Mouse (Mus musculus) heart, embryonic 16.5 days (tissue): Measurements from ENCODE around the gene Cfap99. TPM values are rescaled to one million over a fixed set of nuclear protein-coding genes. Genes with fewer than 3 reads are reported as not detected.

Experiments
- ATAC-seq: fragments of 200-750 bp; cut with Nextera tagmentation; replicated peaks from 2 replicates; pipeline ENCODE4 v1.8.0; 2017; ENCODE audit warnings: moderate number of reproducible peaks; ENCODE audit not compliant: insufficient read depth, low FRiP score; ENCODE audit errors: extremely low read depth
- H3K27ac ChIP-seq: fragments of 300-500 bp; sonication (generic); 2 replicates; pipeline ENCODE4 v1.5.1; 2014; ENCODE audit warnings: mild to moderate bottlenecking, low read length, control low read depth, moderate library complexity
- H3K27me3 ChIP-seq: fragments of 300-500 bp; sonication (generic); 2 replicates; pipeline ENCODE4 v1.6.1; 2014; ENCODE audit warnings: low read length, mixed read lengths; ENCODE audit not compliant: control insufficient read depth, insufficient read depth
- H3K36me3 ChIP-seq: fragments of 300-500 bp; sonication (generic); 2 replicates; pipeline ENCODE4 v1.6.1; 2014; ENCODE audit not compliant: control insufficient read depth, insufficient read depth
- H3K4me1 ChIP-seq: fragments of 300-500 bp; sonication (generic); 2 replicates; pipeline ENCODE4 v1.6.1; 2014; ENCODE audit warnings: low read length, mixed read lengths; ENCODE audit not compliant: control insufficient read depth, insufficient read depth
- H3K4me2 ChIP-seq: fragments of 300-500 bp; sonication (generic); 2 replicates; pipeline ENCODE4 v1.6.1; 2014; ENCODE audit warnings: low read depth, mild to moderate bottlenecking, control low read depth, low read length
- H3K4me3 ChIP-seq: fragments of 300-500 bp; sonication (generic); 2 replicates; pipeline ENCODE4 v1.5.1; 2014; ENCODE audit warnings: mild to moderate bottlenecking, control low read depth, low read length
- H3K9ac ChIP-seq: fragments of 300-500 bp; sonication (generic); 2 replicates; pipeline ENCODE4 v1.6.1; 2014; ENCODE audit warnings: low read length, control low read depth
- H3K9me3 ChIP-seq: fragments of 300-500 bp; sonication (generic); replicated peaks from 2 replicates; pipeline ENCODE4 v1.6.1; 2016; ENCODE audit warnings: low read length; ENCODE audit not compliant: control insufficient read depth
- whole genome bisulfite sequencing: fragments of 180-500 bp; shearing (Covaris S2); extraction: QIAGEN DNeasy Blood & Tissue Kit; methylation state at CpG from one replicate; pipeline ENCODE4 v1.1.7; 2014; 5-methylcytosine and 5-hydroxymethylcytosine counted together
- polyA plus RNA-seq: library from polyadenylated mRNA; unstranded; fragments of >200 nt; fragmentation: Nextera tagmentation; extraction: Ambion mirVana; gene quantifications from 2 replicates; pipeline ENCODE4 v1.2.1, GENCODE M21; 2015

Cfap99 gene
- polyA plus RNA-seq, 1 experiment from 2014 or later: 0.08 TPM

DNA sequence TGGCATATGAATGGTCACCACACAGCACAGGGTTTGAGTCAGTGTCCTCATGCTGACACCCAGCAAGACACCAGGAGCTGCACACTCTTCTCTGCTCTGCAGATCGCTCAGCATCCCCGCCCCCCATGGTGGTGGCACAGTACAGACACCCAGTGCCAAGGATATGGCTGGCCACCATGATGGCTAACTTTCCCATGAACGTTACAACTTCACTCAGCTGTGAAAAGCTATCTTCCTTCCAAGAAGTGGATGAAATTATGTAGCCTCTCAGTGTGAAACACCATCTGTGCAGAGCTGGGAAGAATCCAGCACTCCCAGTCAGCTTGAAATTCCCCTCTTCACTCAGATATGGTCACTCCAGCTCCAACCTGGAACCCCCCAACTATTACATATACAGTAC lies 14.1 kb upstream of the Cfap99 start:
- WGBS: 77% methylated on average over 3 of the region's 3 CpGs
- Histone ChIP-seq H3K4me2 (no peak overlapping the region), H3K9me3 (no peaks in the 10 kb centered on the region), H3K27me3 (no peaks in the 10 kb centered on the region), H3K36me3 (no peaks in the 10 kb centered on the region), H3K4me3 (no peak overlapping the region), H3K9ac (no peak overlapping the region), H3K4me1 (no peaks in the 10 kb centered on the region), H3K27ac (no peak overlapping the region)
- ATAC-seq: no peak

DNA sequence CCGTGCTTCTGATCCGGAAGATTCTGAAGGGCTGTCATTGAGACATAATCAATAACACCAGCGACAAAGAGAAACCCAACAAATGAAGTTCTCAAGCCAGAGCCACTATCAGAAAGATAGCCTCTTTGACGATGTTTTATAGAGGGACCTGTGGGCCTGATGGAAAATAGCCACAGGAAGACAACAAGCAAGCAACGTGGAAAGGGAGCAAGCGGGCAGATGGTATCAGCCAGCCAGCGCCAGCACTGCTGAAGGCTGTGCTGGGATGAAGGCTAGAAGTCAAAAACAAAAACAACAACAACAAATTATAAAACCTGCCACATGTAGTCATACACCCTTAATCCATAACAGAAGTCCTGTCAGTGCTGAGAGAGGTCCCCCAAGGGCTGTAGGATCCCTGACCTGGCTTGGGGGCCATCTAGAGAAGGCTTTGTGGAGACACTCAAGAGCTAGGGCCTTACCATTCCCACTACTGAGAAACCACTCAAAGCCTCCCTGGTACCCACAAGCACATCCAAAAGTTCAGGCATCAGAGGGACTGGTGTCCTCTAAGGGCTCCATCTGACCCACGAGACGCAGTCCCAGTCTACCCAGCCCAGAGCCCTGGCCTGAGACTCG lies 13.6 kb upstream of the Cfap99 start:
- no peaks in the 10 kb centered on the region for H3K36me3 ChIP-seq
- no peaks in the 10 kb centered on the region for H3K4me1 ChIP-seq
- ATAC-seq: no peak
- H3K27me3 ChIP-seq: no peaks in the 10 kb centered on the region
- H3K27ac ChIP-seq: no peak overlapping the region
- no peak overlapping the region for H3K9ac ChIP-seq
- WGBS: 79% methylated on average over 10 of the region's 10 CpGs
- H3K4me2 ChIP-seq: no peak overlapping the region
- no peak overlapping the region for H3K4me3 ChIP-seq
- H3K9me3 ChIP-seq: no peaks in the 10 kb centered on the region

DNA sequence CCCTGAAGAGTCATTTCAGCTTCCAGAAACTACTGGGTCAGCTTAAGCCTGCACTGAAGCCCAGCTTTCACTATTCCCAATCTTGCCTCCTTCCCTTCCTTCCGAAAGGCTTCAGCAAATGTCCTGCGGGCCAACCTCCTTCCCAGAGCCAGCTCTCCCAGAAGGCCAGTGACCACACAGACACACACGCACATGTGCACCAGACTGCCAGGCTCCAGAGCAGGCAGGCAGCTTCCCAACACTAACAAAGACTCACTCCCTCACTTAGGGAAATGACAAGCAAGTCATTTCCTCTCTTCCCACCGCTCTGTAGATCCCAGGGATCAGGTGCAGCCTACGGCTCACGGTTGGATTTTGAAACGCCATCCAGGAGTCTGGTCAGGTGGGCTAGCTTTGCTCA lies 12.2 kb upstream of the Cfap99 start:
- Histone ChIP-seq H3K9ac (no peak overlapping the region), H3K27me3 (no peaks in the 10 kb centered on the region), H3K4me3 (no peak overlapping the region), H3K27ac (no peak overlapping the region), H3K4me2 (no peak overlapping the region), H3K36me3 (no peaks in the 10 kb centered on the region), H3K9me3 (no peaks in the 10 kb centered on the region), H3K4me1 (peaks cover 5% of the 10 kb centered on the region; the same call in 1 of the 2 replicates)
- 53% methylated on average over 7 of the region's 7 CpGs for WGBS
- no peak for ATAC-seq

DNA sequence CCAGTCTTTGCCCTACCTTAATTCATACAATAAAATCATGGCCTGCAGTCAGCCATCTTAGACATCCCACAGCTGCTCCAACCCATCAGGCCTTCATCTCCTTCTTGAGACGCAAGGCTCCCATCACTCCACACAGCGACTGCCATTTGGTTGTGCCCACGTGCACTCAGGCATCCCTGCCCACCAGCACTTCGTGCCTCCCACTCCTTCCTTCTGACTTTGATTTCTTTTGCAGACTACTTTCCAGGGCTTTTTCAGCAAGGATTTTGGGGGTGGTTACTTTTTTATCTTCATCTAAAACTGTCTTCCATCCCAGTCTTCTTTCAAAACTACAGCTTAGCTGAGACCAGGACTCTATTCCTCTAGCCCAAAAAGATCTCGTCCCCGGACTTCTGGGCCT lies 11.7 kb upstream of the Cfap99 start:
- no peaks in the 10 kb centered on the region for H3K36me3 ChIP-seq
- H3K27me3 ChIP-seq: no peaks in the 10 kb centered on the region
- no peak for ATAC-seq
- H3K4me1 ChIP-seq: peaks cover 7% of the 10 kb centered on the region; the same call in 1 of the 2 replicates
- 69% methylated on average over 6 of the region's 6 CpGs for WGBS
- H3K9me3 ChIP-seq: no peaks in the 10 kb centered on the region
- H3K27ac ChIP-seq: no peak overlapping the region
- no peak overlapping the region for H3K4me3 ChIP-seq
- H3K9ac ChIP-seq: no peak overlapping the region
- no peak overlapping the region for H3K4me2 ChIP-seq

DNA sequence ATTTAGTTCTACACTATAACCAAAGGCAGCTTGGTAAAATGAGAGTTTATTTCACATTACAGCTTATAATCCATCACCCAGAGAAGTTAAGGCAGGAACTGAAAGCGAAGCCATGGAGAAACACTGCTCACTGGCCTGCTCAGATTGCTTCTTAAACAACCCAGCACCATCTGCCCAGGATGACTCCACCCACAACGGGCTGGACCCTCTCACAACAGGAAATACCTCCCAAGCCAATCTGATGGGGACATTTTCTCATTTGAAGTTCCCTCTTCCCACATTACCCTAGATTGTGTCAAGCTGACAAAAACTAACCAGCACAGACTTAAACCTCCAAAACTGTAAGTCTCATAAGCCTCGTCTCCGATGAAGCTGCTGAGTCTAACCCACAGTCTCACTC lies 10.3 kb upstream of the Cfap99 start:
- Histone ChIP-seq H3K9ac (no peak overlapping the region), H3K4me2 (no peak overlapping the region), H3K27ac (no peak overlapping the region), H3K4me1 (peaks cover 7% of the 10 kb centered on the region; the same call in 1 of the 2 replicates), H3K4me3 (no peak overlapping the region), H3K27me3 (no peaks in the 10 kb centered on the region), H3K36me3 (no peaks in the 10 kb centered on the region), H3K9me3 (no peaks in the 10 kb centered on the region)
- ATAC-seq: no peak
- WGBS: 68% methylated on average over 4 of the region's 4 CpGs

DNA sequence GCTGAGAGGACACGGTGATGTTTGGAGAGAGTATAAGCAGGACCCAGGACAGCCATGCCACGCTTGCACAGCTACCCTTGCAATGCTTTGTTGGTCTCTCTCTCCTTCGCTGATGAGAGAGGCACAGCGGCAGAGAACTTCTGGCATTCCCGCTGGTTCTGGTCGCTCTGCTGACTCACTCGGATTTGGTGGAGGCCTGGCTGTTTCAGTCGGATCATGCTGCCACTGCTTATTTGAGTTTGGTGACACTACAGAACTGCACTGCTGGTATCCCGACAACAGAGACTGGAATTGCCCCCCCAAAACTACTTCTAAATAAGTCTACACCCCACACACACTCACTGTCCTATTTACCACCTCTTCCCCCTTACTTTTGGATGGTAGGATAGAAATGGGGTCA lies 9.2 kb upstream of the Cfap99 start:
- no peak for ATAC-seq
- H3K9me3 ChIP-seq: no peaks in the 10 kb centered on the region
- H3K27me3 ChIP-seq: no peaks in the 10 kb centered on the region
- H3K4me1 ChIP-seq: peaks cover 7% of the 10 kb centered on the region; the same call in 1 of the 2 replicates
- no peak overlapping the region for H3K4me2 ChIP-seq
- no peaks in the 10 kb centered on the region for H3K36me3 ChIP-seq
- 71% methylated on average over 9 of the region's 9 CpGs for WGBS
- H3K9ac ChIP-seq: no peak overlapping the region
- H3K27ac ChIP-seq: no peak overlapping the region
- H3K4me3 ChIP-seq: no peak overlapping the region

DNA sequence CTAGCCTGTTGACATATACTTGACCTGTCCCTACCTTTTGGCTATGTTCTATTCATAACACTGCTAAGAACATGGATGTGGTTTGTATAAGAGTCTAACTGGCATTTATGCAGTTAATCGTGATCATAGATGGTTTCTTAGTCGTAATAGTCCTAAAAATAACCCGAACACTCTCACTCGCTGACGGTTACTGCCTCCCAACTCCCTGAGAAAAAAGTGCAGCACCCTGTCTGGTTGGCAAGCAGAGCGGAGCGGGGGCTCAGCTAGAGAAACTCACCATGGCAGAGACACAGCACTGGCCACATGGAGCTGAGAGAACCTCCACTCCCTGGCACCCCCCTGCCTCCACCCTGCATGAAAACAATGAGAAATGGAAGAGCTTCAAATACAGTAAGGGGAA lies 7.4 kb upstream of the Cfap99 start:
- no peaks in the 10 kb centered on the region for H3K9me3 ChIP-seq
- no peak overlapping the region for H3K9ac ChIP-seq
- H3K27ac ChIP-seq: no peak overlapping the region
- peaks cover 7% of the 10 kb centered on the region; the same call in 1 of the 2 replicates for H3K4me1 ChIP-seq
- peak; percentile 45; the same call in 1 of the 2 replicates for ATAC-seq
- H3K4me2 ChIP-seq: peak overlapping the region; percentile 45
- WGBS: 25% methylated on average over 7 of the region's 7 CpGs
- H3K4me3 ChIP-seq: no peak overlapping the region
- H3K27me3 ChIP-seq: peaks cover 4% of the 10 kb centered on the region
- H3K36me3 ChIP-seq: no peaks in the 10 kb centered on the region

DNA sequence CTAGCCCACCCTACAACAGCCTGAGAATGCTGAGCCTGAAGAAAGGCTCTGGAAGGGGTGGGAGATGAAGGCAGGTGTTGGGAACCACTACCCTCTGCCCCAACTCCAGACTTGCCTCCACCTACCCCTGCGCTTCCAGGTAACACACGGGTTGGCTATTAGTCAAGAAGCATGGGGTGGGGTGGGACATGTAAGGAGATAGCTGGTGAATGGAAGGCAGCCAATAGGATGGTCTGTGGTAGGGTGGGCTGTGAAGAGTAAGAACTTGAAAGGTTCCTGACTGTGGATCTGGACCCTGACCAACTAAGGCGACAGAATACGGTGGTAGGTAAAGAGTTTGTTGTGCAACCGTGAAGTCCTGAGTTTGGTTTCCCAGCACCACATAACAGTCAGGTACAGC lies 5.0 kb upstream of the Cfap99 start:
- Histone ChIP-seq H3K4me3 (no peak overlapping the region), H3K9ac (no peak overlapping the region), H3K4me2 (no peak overlapping the region), H3K27me3 (peaks cover 27% of the 10 kb centered on the region), H3K27ac (no peak overlapping the region), H3K36me3 (no peaks in the 10 kb centered on the region), H3K4me1 (peaks cover 17% of the 10 kb centered on the region), H3K9me3 (no peaks in the 10 kb centered on the region)
- no peak for ATAC-seq
- WGBS: 80% methylated on average over 5 of the region's 5 CpGs

DNA sequence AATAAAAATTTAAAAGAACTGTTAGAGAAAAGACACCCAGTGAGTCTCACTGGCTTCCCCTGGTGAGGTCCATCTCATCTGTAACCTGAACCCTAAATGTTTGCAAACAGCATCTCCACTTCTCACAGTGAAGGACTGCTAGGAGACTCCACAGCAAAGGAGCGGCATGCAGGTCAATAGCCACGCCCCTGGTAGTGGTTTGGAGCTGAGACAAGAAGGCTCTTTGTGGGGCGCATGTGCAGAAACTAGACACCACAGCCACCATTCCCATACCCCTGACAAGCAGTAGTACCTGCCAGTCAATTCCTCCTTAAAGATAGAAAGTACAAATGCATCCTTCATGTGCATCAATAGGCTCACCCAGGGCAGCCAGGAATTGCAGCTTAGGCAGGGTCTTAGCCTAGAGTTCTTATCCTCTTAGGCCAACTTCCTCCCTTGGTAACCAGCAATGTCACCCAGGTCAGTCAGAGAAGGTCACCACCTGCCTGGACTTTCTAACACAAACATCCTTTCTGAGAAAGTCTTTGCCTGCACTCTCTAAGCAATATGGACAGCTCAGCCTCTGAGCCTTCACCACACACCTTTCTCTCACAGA lies 4.1 kb upstream of the Cfap99 start:
- Histone ChIP-seq H3K9ac (no peak overlapping the region), H3K27me3 (peaks cover 34% of the 10 kb centered on the region), H3K27ac (no peak overlapping the region), H3K4me3 (no peak overlapping the region), H3K4me2 (no peak overlapping the region), H3K9me3 (no peaks in the 10 kb centered on the region), H3K4me1 (peaks cover 17% of the 10 kb centered on the region), H3K36me3 (no peaks in the 10 kb centered on the region)
- no peak for ATAC-seq
- WGBS: 68% methylated on average over 3 of the region's 3 CpGs
